Mouse (Mus musculus) forebrain, postnatal 0 days (tissue): Measurements from ENCODE around the gene Vmn2r104. TPM values are rescaled to one million over a fixed set of nuclear protein-coding genes. Genes with fewer than 3 reads are reported as not detected.

Source experiments
- ATAC-seq: fragments of 200-750 bp; cut with Nextera tagmentation; 2 replicates; pipeline ENCODE4 v1.8.0; 2017; ENCODE audit warnings: mild to moderate bottlenecking, moderate library complexity
- DNase-seq: peaks from one replicate; pipeline ENCODE4 v3.0.0-alpha.2; 2015
- H3K27ac ChIP-seq: fragments of 300-500 bp; sonication (generic); 2 replicates; pipeline ENCODE4 v1.5.1; 2014; ENCODE audit warnings: low read depth, mild to moderate bottlenecking, antibody characterized with exemption, low read length, moderate library complexity, mixed read lengths
- H3K27me3 ChIP-seq: fragments of 300-500 bp; sonication (generic); 2 replicates; pipeline ENCODE4 v1.6.1; 2014; ENCODE audit warnings: mild to moderate bottlenecking, low read length, mixed read lengths; ENCODE audit not compliant: insufficient read depth
- H3K36me3 ChIP-seq: fragments of 300-500 bp; sonication (generic); 2 replicates; pipeline ENCODE4 v1.6.1; 2014; ENCODE audit warnings: mild to moderate bottlenecking, moderate library complexity; ENCODE audit not compliant: insufficient read depth
- H3K4me1 ChIP-seq: fragments of 300-500 bp; sonication (generic); 2 replicates; pipeline ENCODE4 v1.6.1; 2014; ENCODE audit warnings: antibody characterized with exemption; ENCODE audit not compliant: insufficient read depth
- H3K4me2 ChIP-seq: fragments of 300-500 bp; sonication (generic); 2 replicates; pipeline ENCODE4 v1.6.1; 2014; ENCODE audit warnings: low read depth, mild to moderate bottlenecking, moderate library complexity
- H3K4me3 ChIP-seq: fragments of 300-500 bp; sonication (generic); 2 replicates; pipeline ENCODE4 v1.5.1; 2014; ENCODE audit warnings: low read depth, low read length, mixed read lengths
- H3K9ac ChIP-seq: fragments of 300-500 bp; sonication (generic); 2 replicates; pipeline ENCODE4 v1.6.1; 2014; ENCODE audit warnings: mild to moderate bottlenecking
- H3K9me3 ChIP-seq: fragments of 300-500 bp; sonication (generic); 2 replicates; pipeline ENCODE4 v1.6.1; 2016; ENCODE audit warnings: low read length
- CTCF ChIP-seq: sonication (generic); IDR thresholded peaks from 2 replicates; pipeline ENCODE4 v1.5.1; 2016; ENCODE audit warnings: antibody characterized with exemption, control low read depth, low read depth
- WGBS: fragments of 180-500 bp; shearing (Covaris S2); extraction: QIAGEN DNeasy Blood & Tissue Kit; methylation state at CpG from one replicate; pipeline ENCODE4 v1.1.7; 2014; 5-methylcytosine and 5-hydroxymethylcytosine counted together
- polyA plus RNA-seq: library from polyadenylated mRNA; unstranded; fragments of >200 nt; fragmentation: Nextera tagmentation; extraction: Ambion mirVana; gene quantifications from 2 replicates; pipeline ENCODE4 v1.2.1, GENCODE M21; 2015
- total RNA-seq: library from RNA; depleted of rRNA; stranded (reverse); fragments of >200 nt; gene quantifications from 2 replicates; pipeline ENCODE4 v1.2.3, GENCODE M21; 2014; rRNA removed

Vmn2r104 gene
- not detected in 2 replicates for total RNA-seq
- polyA plus RNA-seq: not detected in 2 replicates

DNA sequence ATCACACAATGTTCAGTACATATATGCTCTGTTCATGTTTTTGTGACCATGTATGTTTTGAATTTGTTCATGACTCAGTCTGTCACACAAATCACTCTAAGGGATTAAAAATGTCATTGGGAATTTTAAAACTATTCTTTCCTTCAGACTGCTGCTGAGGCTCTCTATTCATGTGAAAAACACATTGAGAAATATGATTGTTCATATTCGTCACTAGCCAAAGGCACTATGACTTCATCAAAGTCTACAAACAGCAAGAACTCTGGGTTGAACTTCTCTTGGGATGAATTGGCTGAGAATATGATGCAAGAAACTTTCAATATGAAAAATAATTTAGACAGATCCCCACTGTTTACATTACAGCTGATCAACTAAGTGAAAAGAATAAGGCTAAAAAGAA lies at the start of gene Vmn2r104:
Gene Vmn2r104, minus strand, starts transcription at position 101 of the 400 bp plus-strand sequence.
- TF ChIP-seq CTCF: no peak
- ATAC-seq (no peak), DNase-seq (no peak)
- Histone ChIP-seq H3K27ac (no peak within 1 kb of the TSS), H3K27me3 (no peaks in the 10 kb centered on the region), H3K4me3 (no peak within 1 kb of the TSS), H3K9me3 (peaks cover 18% of the 10 kb centered on the region; the same call in 1 of the 2 replicates), H3K9ac (no peak within 1 kb of the TSS), H3K4me1 (no peaks in the 10 kb centered on the region), H3K36me3 (no peaks in the 10 kb centered on the region), H3K4me2 (no peak within 1 kb of the TSS)
- 86% methylated on average over 1 of the region's 1 CpGs for WGBS

DNA sequence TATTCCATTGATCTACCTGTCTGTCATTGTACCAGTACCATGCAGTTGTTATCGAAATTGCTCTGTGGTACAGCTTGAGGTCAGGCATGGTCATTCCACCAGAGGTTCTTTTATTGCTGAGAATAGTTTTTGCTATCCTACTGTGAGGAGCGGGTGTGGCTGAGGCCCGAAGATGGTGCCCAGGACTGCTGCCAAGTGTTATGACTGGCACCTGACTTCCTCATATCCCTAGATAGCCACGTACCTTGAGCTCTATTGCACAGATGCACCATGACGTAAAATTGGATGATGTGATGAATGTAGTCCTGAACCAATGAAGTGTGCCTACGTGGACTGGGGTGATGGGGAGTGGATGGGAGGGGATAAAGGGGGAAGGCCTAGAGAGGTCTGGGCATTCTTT lies 26.0 kb upstream of the Vmn2r104 start:
- no peak for TF ChIP-seq CTCF
- WGBS: 80% methylated on average over 6 of the region's 6 CpGs
- Histone ChIP-seq H3K9me3 (no peaks in the 10 kb centered on the region), H3K4me3 (no peak overlapping the region), H3K4me1 (no peaks in the 10 kb centered on the region), H3K36me3 (no peaks in the 10 kb centered on the region), H3K4me2 (no peak overlapping the region), H3K27ac (no peak overlapping the region), H3K27me3 (no peaks in the 10 kb centered on the region), H3K9ac (no peak overlapping the region)
- DNase-seq (no peak), ATAC-seq (no peak)

DNA sequence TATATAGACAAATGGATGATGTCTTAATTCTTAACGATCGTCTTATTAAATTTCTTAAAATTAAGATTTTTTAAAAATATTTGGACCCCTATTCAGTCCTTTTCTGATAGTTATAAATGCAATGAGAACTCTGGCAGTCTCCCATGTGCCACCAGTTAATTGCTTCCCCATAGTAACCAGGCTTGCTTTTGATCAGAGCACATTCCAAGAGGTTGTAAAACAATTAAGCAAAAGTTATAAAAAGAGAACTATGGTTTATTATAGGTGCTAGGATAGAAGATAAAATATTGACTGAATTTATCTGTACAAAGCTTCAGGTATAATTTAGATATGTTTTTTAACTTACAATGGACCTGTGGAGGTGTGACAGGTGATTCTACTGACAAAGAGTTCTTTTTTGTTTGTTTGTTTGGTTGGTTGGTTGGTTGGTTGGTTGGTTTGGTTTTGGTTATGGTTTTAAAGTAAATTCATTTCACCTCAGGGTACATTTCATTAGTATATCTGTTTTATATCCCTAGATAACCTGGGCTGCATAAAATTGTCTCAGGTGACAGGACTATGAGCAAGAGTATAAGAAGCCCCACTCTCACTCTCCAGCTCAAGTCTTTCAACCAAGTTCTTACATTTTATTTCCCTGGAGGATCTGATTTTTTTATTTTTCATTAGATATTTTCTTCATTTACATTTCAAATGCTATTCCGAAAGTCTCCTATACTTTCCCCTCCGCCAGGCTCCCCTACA lies 23.7 kb upstream of the Vmn2r104 start:
- no peaks in the 10 kb centered on the region for H3K4me1 ChIP-seq
- no peak overlapping the region for H3K27ac ChIP-seq
- no peak overlapping the region for H3K4me2 ChIP-seq
- H3K9me3 ChIP-seq: no peaks in the 10 kb centered on the region
- TF ChIP-seq CTCF: no peak
- ATAC-seq: no peak
- H3K4me3 ChIP-seq: no peak overlapping the region
- whole genome bisulfite sequencing: 89% methylated on average over 4 of the region's 4 CpGs
- no peak for DNase-seq
- H3K36me3 ChIP-seq: no peaks in the 10 kb centered on the region
- H3K27me3 ChIP-seq: no peaks in the 10 kb centered on the region
- H3K9ac ChIP-seq: no peak overlapping the region

Other genes starting within 250 kb of the Vmn2r104 start
- not detected in 2 replicates for gene Fpr-rs7, start 65.9 kb upstream of the Vmn2r104 start, total RNA-seq
- not detected in 2 replicates for gene Fpr-rs7, start 65.9 kb upstream of the Vmn2r104 start, polyA plus RNA-seq
- gene Fpr-rs6, start 134.8 kb upstream of the Vmn2r104 start, total RNA-seq: not detected in 2 replicates
- gene Fpr-rs6, start 134.8 kb upstream of the Vmn2r104 start, polyA plus RNA-seq: not detected in 2 replicates
- not detected in 2 replicates for gene Vmn2r105, start 186.7 kb upstream of the Vmn2r104 start, total RNA-seq
- not detected in 2 replicates for gene Vmn2r105, start 186.7 kb upstream of the Vmn2r104 start, polyA plus RNA-seq
- gene Vmn2r106, start 237.2 kb upstream of the Vmn2r104 start, total RNA-seq: not detected in 2 replicates
- gene Vmn2r106, start 237.2 kb upstream of the Vmn2r104 start, polyA plus RNA-seq: not detected in 2 replicates